Mouse (Mus musculus) midbrain, embryonic 15.5 days (tissue): ENCODE measurements around the gene Pde4dip. TPM values are rescaled to one million over a fixed set of nuclear protein-coding genes. Genes with fewer than 3 reads are reported as not detected.

ENCODE experiments used
- ATAC-seq: fragments of 200-750 bp; cut with Nextera tagmentation; replicated peaks from 2 replicates; pipeline ENCODE4 v1.8.0; 2017; ENCODE audit warnings: moderate TSS enrichment
- H3K27ac ChIP-seq: fragments of 300-500 bp; sonication (generic); 2 replicates; pipeline ENCODE4 v1.5.1; 2015; ENCODE audit warnings: mild to moderate bottlenecking, inconsistent platforms
- H3K27me3 ChIP-seq: fragments of 300-500 bp; sonication (generic); replicated peaks from 2 replicates; pipeline ENCODE4 v1.6.1; 2015; ENCODE audit warnings: inconsistent platforms
- H3K36me3 ChIP-seq: fragments of 300-500 bp; sonication (generic); replicated peaks from 2 replicates; pipeline ENCODE4 v1.6.1; 2015; ENCODE audit warnings: inconsistent platforms
- H3K4me1 ChIP-seq: fragments of 300-500 bp; sonication (generic); 2 replicates; pipeline ENCODE4 v1.6.1; 2015; ENCODE audit warnings: inconsistent platforms
- H3K4me2 ChIP-seq: fragments of 300-500 bp; sonication (generic); 2 replicates; pipeline ENCODE4 v1.6.1; 2015; ENCODE audit warnings: inconsistent platforms, mild to moderate bottlenecking, moderate library complexity
- H3K4me3 ChIP-seq: fragments of 300-500 bp; sonication (generic); 2 replicates; pipeline ENCODE4 v1.5.1; 2015; ENCODE audit warnings: mild to moderate bottlenecking, inconsistent platforms
- H3K9ac ChIP-seq: fragments of 300-500 bp; sonication (generic); 2 replicates; pipeline ENCODE4 v1.6.1; 2015; ENCODE audit warnings: mild to moderate bottlenecking, inconsistent platforms
- H3K9me3 ChIP-seq: fragments of 300-500 bp; sonication (generic); 2 replicates; pipeline ENCODE4 v1.6.1; 2016; ENCODE audit warnings: inconsistent platforms
- WGBS: fragments of 180-500 bp; shearing (Covaris S2); methylation state at CpG from one replicate; pipeline ENCODE4 v1.1.7; 2015; ENCODE audit warnings: mixed read lengths; 5-methylcytosine and 5-hydroxymethylcytosine counted together
- polyA plus RNA-seq: library from polyadenylated mRNA; unstranded; fragments of >200 nt; fragmentation: Nextera tagmentation; extraction: Ambion mirVana; gene quantifications from 2 replicates; pipeline ENCODE4 v1.2.1, GENCODE M21; 2015

The Pde4dip gene
- polyA plus RNA-seq, 1 experiment from 2014 or later, result 75.7 TPM

GRCm38 (mm10) chr3:97859400-97859799 lies 29.1 kb downstream of the Pde4dip start:
- no peak overlapping the region for H3K9ac ChIP-seq
- H3K27ac ChIP-seq, result no peak overlapping the region
- WGBS, result 79% methylated on average over 1 of the region's 1 CpGs
- no peaks in the 10 kb centered on the region for H3K27me3 ChIP-seq
- no peaks in the 10 kb centered on the region for H3K9me3 ChIP-seq
- no peak overlapping the region for H3K4me2 ChIP-seq
- H3K4me3 ChIP-seq, result no peak overlapping the region
- no peak for ATAC-seq
- H3K36me3 ChIP-seq, result no peaks in the 10 kb centered on the region
- H3K4me1 ChIP-seq, result no peaks in the 10 kb centered on the region

GRCm38 (mm10) chr3:97854575-97855384 lies 33.7 kb downstream of the Pde4dip start:
- H3K27ac ChIP-seq, result no peak overlapping the region
- no peak for ATAC-seq
- H3K36me3 ChIP-seq, result no peaks in the 10 kb centered on the region
- no peaks in the 10 kb centered on the region for H3K27me3 ChIP-seq
- no peak overlapping the region for H3K9ac ChIP-seq
- no peak overlapping the region for H3K4me3 ChIP-seq
- no peak overlapping the region for H3K4me2 ChIP-seq
- WGBS, result 56% methylated on average over 9 of the region's 9 CpGs
- no peaks in the 10 kb centered on the region for H3K9me3 ChIP-seq
- no peaks in the 10 kb centered on the region for H3K4me1 ChIP-seq

- H3K27ac ChIP-seq, result no peak overlapping the region
- H3K4me3 ChIP-seq, result no peak overlapping the region
- H3K27me3 ChIP-seq, result no peaks in the 10 kb centered on the region
- no peaks in the 10 kb centered on the region for H3K4me1 ChIP-seq
- no peak for ATAC-seq
- H3K36me3 ChIP-seq, result no peaks in the 10 kb centered on the region
- no peak overlapping the region for H3K4me2 ChIP-seq
- 91% methylated on average over 2 of the region's 2 CpGs for WGBS
- H3K9me3 ChIP-seq, result no peaks in the 10 kb centered on the region
- no peak overlapping the region for H3K9ac ChIP-seq
These were observed 36.7 kb downstream of the Pde4dip start for GRCm38 (mm10) chr3:97851803-97852202.

GRCm38 (mm10) chr3:97847626-97848025 lies 40.9 kb downstream of the Pde4dip start:
- ATAC-seq, result no peak
- no peaks in the 10 kb centered on the region for H3K9me3 ChIP-seq
- no peaks in the 10 kb centered on the region for H3K4me1 ChIP-seq
- no peaks in the 10 kb centered on the region for H3K27me3 ChIP-seq
- H3K36me3 ChIP-seq, result no peaks in the 10 kb centered on the region
- no peak overlapping the region for H3K27ac ChIP-seq
- H3K4me3 ChIP-seq, result no peak overlapping the region
- H3K4me2 ChIP-seq, result no peak overlapping the region
- 72% methylated on average over 3 of the region's 3 CpGs for WGBS
- H3K9ac ChIP-seq, result no peak overlapping the region

- ATAC-seq, result no peak
- Histone ChIP-seq H3K36me3 (no peaks in the 10 kb centered on the region), H3K9me3 (no peaks in the 10 kb centered on the region), H3K4me3 (no peak overlapping the region), H3K27ac (no peak overlapping the region), H3K9ac (no peak overlapping the region), H3K4me2 (no peak overlapping the region), H3K27me3 (no peaks in the 10 kb centered on the region), H3K4me1 (no peaks in the 10 kb centered on the region)
- WGBS, result 76% methylated on average over 4 of the region's 4 CpGs
These were observed 42.1 kb downstream of the Pde4dip start for GRCm38 (mm10) chr3:97846448-97846847.

- no peaks in the 10 kb centered on the region for H3K36me3 ChIP-seq
- H3K27me3 ChIP-seq, result no peaks in the 10 kb centered on the region
- no peak for ATAC-seq
- H3K4me1 ChIP-seq, result no peaks in the 10 kb centered on the region
- H3K4me2 ChIP-seq, result no peak overlapping the region
- H3K9ac ChIP-seq, result no peak overlapping the region
- WGBS, result 77% methylated on average over 2 of the region's 2 CpGs
- H3K9me3 ChIP-seq, result no peaks in the 10 kb centered on the region
- H3K4me3 ChIP-seq, result no peak overlapping the region
- H3K27ac ChIP-seq, result no peak overlapping the region
These were observed 43.7 kb downstream of the Pde4dip start for GRCm38 (mm10) chr3:97844821-97845201.

GRCm38 (mm10) chr3:97844163-97844820 lies 44.2 kb downstream of the Pde4dip start:
- ATAC-seq, result no peak
- no peak overlapping the region for H3K9ac ChIP-seq
- H3K4me2 ChIP-seq, result no peak overlapping the region
- 88% methylated on average over 7 of the region's 7 CpGs for WGBS
- no peaks in the 10 kb centered on the region for H3K27me3 ChIP-seq
- H3K27ac ChIP-seq, result no peak overlapping the region
- H3K4me3 ChIP-seq, result no peak overlapping the region
- no peaks in the 10 kb centered on the region for H3K9me3 ChIP-seq
- no peaks in the 10 kb centered on the region for H3K4me1 ChIP-seq
- no peaks in the 10 kb centered on the region for H3K36me3 ChIP-seq

- Histone ChIP-seq H3K27me3 (no peaks in the 10 kb centered on the region), H3K27ac (no peak overlapping the region), H3K4me1 (no peaks in the 10 kb centered on the region), H3K4me3 (no peak overlapping the region), H3K9me3 (no peaks in the 10 kb centered on the region), H3K9ac (no peak overlapping the region), H3K4me2 (no peak overlapping the region), H3K36me3 (no peaks in the 10 kb centered on the region)
- ATAC-seq, result no peak
- WGBS, result 63% methylated on average over 2 of the region's 2 CpGs
These were observed 45.9 kb downstream of the Pde4dip start for GRCm38 (mm10) chr3:97842641-97843040.

- Histone ChIP-seq H3K36me3 (no peaks in the 10 kb centered on the region), H3K27ac (no peak overlapping the region), H3K4me1 (no peaks in the 10 kb centered on the region), H3K27me3 (no peaks in the 10 kb centered on the region), H3K9ac (no peak overlapping the region), H3K9me3 (no peaks in the 10 kb centered on the region), H3K4me2 (no peak overlapping the region), H3K4me3 (no peak overlapping the region)
- ATAC-seq, result no peak
These were observed 48.1 kb downstream of the Pde4dip start for GRCm38 (mm10) chr3:97840439-97840838.

GRCm38 (mm10) chr3:97835888-97836287 lies 52.6 kb downstream of the Pde4dip start:
- Histone ChIP-seq H3K27ac (no peak overlapping the region), H3K9ac (no peak overlapping the region), H3K9me3 (no peaks in the 10 kb centered on the region), H3K4me2 (no peak overlapping the region), H3K4me3 (no peak overlapping the region), H3K27me3 (no peaks in the 10 kb centered on the region), H3K4me1 (no peaks in the 10 kb centered on the region), H3K36me3 (no peaks in the 10 kb centered on the region)
- 95% methylated on average over 5 of the region's 5 CpGs for WGBS
- ATAC-seq, result no peak

- Histone ChIP-seq H3K4me2 (no peak overlapping the region), H3K9me3 (no peaks in the 10 kb centered on the region), H3K9ac (no peak overlapping the region), H3K27me3 (no peaks in the 10 kb centered on the region), H3K4me1 (no peaks in the 10 kb centered on the region), H3K36me3 (no peaks in the 10 kb centered on the region), H3K27ac (no peak overlapping the region), H3K4me3 (no peak overlapping the region)
- ATAC-seq, result no peak
- WGBS, result 35% methylated on average over 1 of the region's 1 CpGs
These were observed 53.9 kb downstream of the Pde4dip start for GRCm38 (mm10) chr3:97834625-97835024.

GRCm38 (mm10) chr3:97831564-97832320 lies 56.8 kb downstream of the Pde4dip start:
- H3K4me3 ChIP-seq, result no peak overlapping the region
- WGBS, result 88% methylated on average over 15 of the region's 15 CpGs
- H3K9me3 ChIP-seq, result no peaks in the 10 kb centered on the region
- ATAC-seq, result no peak
- no peaks in the 10 kb centered on the region for H3K36me3 ChIP-seq
- no peak overlapping the region for H3K9ac ChIP-seq
- H3K4me1 ChIP-seq, result no peaks in the 10 kb centered on the region
- no peak overlapping the region for H3K27ac ChIP-seq
- H3K4me2 ChIP-seq, result no peak overlapping the region
- no peaks in the 10 kb centered on the region for H3K27me3 ChIP-seq
